Mouse (Mus musculus) natural killer cell, adult 2 months (primary cell): ENCODE results near the gene Armc2.

Experiments used
- DNase-seq, 2 experiments: peaks; one replicate each; pipeline ENCODE4 v3.0.0; 2022; ENCODE audit warnings: low spot score in 2 of 2

Gene Armc2

GRCm38 (mm10) chr10:42021536-42021935, 3.3 kb upstream of the Armc2 start:
- no peak for DNase-seq

- no peak for DNase-seq
Observed at GRCm38 (mm10) chr10:42014086-42014485, 4.2 kb downstream of the Armc2 start.

GRCm38 (mm10) chr10:42010761-42011435, 7.3 kb downstream of the Armc2 start:
- DNase-seq = no peak

GRCm38 (mm10) chr10:42005259-42005658, 13.0 kb downstream of the Armc2 start:
- no peak for DNase-seq

GRCm38 (mm10) chr10:42004690-42005089, 13.6 kb downstream of the Armc2 start:
- no peak for DNase-seq

- DNase-seq = no peak
Observed at GRCm38 (mm10) chr10:42004056-42004455, 14.2 kb downstream of the Armc2 start.

GRCm38 (mm10) chr10:42003576-42003975, 14.7 kb downstream of the Armc2 start:
- no peak for DNase-seq

- DNase-seq = no peak
Observed at GRCm38 (mm10) chr10:42002436-42002835, 15.8 kb downstream of the Armc2 start.

GRCm38 (mm10) chr10:42001260-42001659, 17.0 kb downstream of the Armc2 start:
- DNase-seq = no peak

- DNase-seq = no peak
Observed at GRCm38 (mm10) chr10:41997691-41998178, 20.5 kb downstream of the Armc2 start.

GRCm38 (mm10) chr10:41996157-41996556, 22.1 kb downstream of the Armc2 start:
- DNase-seq = no peak

- no peak for DNase-seq
Observed at GRCm38 (mm10) chr10:41995051-41995450, 23.2 kb downstream of the Armc2 start.

- DNase-seq = no peak
Observed at GRCm38 (mm10) chr10:41994578-41994977, 23.7 kb downstream of the Armc2 start.

- DNase-seq = no peak
Observed at GRCm38 (mm10) chr10:41992059-41992440, 26.2 kb downstream of the Armc2 start.

- no peak for DNase-seq
Observed at GRCm38 (mm10) chr10:41991364-41992058, 26.7 kb downstream of the Armc2 start.

- no peak for DNase-seq
Observed at GRCm38 (mm10) chr10:41990896-41991295, 27.3 kb downstream of the Armc2 start.

- DNase-seq = no peak
Observed at GRCm38 (mm10) chr10:41988930-41989329, 29.3 kb downstream of the Armc2 start.

GRCm38 (mm10) chr10:41986126-41986525, 32.1 kb downstream of the Armc2 start:
- no peak for DNase-seq

GRCm38 (mm10) chr10:41984221-41984620, 34.0 kb downstream of the Armc2 start:
- peak; percentile 25 to 53 for DNase-seq

- DNase-seq = no peak
Observed at GRCm38 (mm10) chr10:41982821-41983220, 35.4 kb downstream of the Armc2 start.

GRCm38 (mm10) chr10:41980772-41981383, 37.4 kb downstream of the Armc2 start:
- peak; percentile 34 to 49 for DNase-seq

- DNase-seq = peak; percentile 35 to 63
Observed at GRCm38 (mm10) chr10:41978403-41979234, 39.6 kb downstream of the Armc2 start.
